Mouse (Mus musculus) thymus, postnatal 14 days (tissue): ENCODE measurements around the gene Dnajc14.
"Not testable (repeated sequence)": the region's sequence is repeated elsewhere in the genome, so short reads cannot be mapped to it uniquely, and the experiment has no call there.

Source experiments
- DNase-seq: peaks from one replicate; pipeline ENCODE4 v3.0.0; 2021

Dnajc14 gene

GRCm38 (mm10) chr10:128821358-128822056 is 17.6 kb downstream of the Dnajc14 start, which contains the start of gene Ormdl2:
Gene Ormdl2, minus strand, starts transcription at chr10:128821645.
- DNase-seq = peak; percentile 94

GRCm38 (mm10) chr10:128822135-128822534 is 18.3 kb downstream of the Dnajc14 start:
- no peak for DNase-seq

- not testable (repeated sequence) for DNase-seq
Observed at GRCm38 (mm10) chr10:128823087-128823486, 19.2 kb downstream of the Dnajc14 start.

- DNase-seq = peak; percentile 47
Observed at GRCm38 (mm10) chr10:128823821-128824220, 20.0 kb downstream of the Dnajc14 start.

- no peak for DNase-seq
Observed at GRCm38 (mm10) chr10:128837400-128837799, 33.5 kb downstream of the Dnajc14 start.

GRCm38 (mm10) chr10:128839434-128839833 is 35.6 kb downstream of the Dnajc14 start:
- DNase-seq = no peak

GRCm38 (mm10) chr10:128840612-128841011 is 36.8 kb downstream of the Dnajc14 start:
- no peak for DNase-seq

- DNase-seq = no peak
Observed at GRCm38 (mm10) chr10:128843260-128843659, 39.4 kb downstream of the Dnajc14 start.

GRCm38 (mm10) chr10:128845516-128845915 is 41.7 kb downstream of the Dnajc14 start:
- DNase-seq = no peak

- no peak for DNase-seq
Observed at GRCm38 (mm10) chr10:128846664-128847063, 42.8 kb downstream of the Dnajc14 start.

GRCm38 (mm10) chr10:128848426-128848825 is 44.6 kb downstream of the Dnajc14 start:
- DNase-seq = no peak

GRCm38 (mm10) chr10:128850339-128850738 is 46.5 kb downstream of the Dnajc14 start:
- no peak for DNase-seq

GRCm38 (mm10) chr10:128861176-128861575 is 57.3 kb downstream of the Dnajc14 start:
- DNase-seq = no peak

- DNase-seq = no peak
Observed at GRCm38 (mm10) chr10:128866042-128866441, 62.2 kb downstream of the Dnajc14 start.

GRCm38 (mm10) chr10:128866518-128866917 is 62.7 kb downstream of the Dnajc14 start:
- no peak for DNase-seq
